Mouse (Mus musculus) left cerebral cortex, adult 18-20 months (tissue): Measurements from ENCODE around the gene Ppp1r9b. TPM values are rescaled to one million over a fixed set of nuclear protein-coding genes. Genes with fewer than 3 reads are reported as not detected.
A peak's percentile ranks its signal among the peaks of the same experiment; 100 is the strongest.

Source experiments
- DNase-seq, 2 experiments: peaks; one replicate each; pipeline ENCODE4 v3.0.0; 2021 to 2022; ENCODE audit warnings: low spot score in 2 of 2, mixed read lengths in 1 of 2
- total RNA-seq, 2 experiments: library from RNA; stranded (reverse); gene quantifications; 2 replicates each; pipeline ENCODE4 v1.2.3; 2021

Gene Ppp1r9b
- total RNA-seq, 2 experiments from 2014 or later = 737 to 747 TPM

DNA sequence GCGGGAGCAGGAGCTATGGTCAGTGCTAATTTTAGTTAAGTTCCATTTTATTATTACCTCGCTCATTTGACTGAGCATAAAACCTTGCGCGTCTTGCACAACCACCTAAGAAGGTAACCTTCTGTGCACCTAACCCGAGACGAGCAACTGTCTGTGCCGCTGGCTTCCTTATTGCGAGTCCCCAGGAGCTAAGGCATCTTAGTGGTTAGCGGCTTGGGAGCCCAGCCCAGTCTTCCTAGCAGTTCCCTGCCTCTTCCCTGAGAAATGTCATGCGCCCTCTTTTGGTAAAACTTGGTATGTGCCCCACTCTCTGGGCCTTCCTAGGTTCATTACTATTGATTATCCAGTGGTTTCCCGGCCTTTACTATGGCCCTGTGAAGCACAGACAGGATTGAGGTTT is 51.3 kb downstream of the Ppp1r9b start:
- DNase-seq = peak; percentile 86 to 91

DNA sequence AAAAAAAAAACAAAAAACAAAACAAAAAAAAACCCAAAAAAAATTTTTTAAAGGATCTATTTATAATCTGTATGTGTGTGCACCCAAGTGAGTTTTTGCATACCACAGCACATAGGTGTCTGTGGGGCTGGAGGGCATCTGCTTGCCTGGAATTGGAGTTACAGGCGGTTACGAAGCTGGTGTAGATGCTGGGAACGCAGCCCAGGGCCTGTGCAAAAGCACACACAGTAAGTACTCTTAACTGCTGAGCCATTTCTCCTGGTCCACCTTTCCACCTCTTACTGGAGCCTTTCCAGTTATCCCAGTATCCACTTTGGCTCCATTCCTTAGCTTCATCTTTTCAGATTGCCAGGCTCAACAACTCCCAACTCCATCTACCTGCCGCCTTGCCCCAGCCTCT is 52.2 kb downstream of the Ppp1r9b start:
- DNase-seq = no peak

- no peak for DNase-seq
These were observed 52.8 kb downstream of the Ppp1r9b start for GRCm38 (mm10) chr11:95043608-95044007.

DNA sequence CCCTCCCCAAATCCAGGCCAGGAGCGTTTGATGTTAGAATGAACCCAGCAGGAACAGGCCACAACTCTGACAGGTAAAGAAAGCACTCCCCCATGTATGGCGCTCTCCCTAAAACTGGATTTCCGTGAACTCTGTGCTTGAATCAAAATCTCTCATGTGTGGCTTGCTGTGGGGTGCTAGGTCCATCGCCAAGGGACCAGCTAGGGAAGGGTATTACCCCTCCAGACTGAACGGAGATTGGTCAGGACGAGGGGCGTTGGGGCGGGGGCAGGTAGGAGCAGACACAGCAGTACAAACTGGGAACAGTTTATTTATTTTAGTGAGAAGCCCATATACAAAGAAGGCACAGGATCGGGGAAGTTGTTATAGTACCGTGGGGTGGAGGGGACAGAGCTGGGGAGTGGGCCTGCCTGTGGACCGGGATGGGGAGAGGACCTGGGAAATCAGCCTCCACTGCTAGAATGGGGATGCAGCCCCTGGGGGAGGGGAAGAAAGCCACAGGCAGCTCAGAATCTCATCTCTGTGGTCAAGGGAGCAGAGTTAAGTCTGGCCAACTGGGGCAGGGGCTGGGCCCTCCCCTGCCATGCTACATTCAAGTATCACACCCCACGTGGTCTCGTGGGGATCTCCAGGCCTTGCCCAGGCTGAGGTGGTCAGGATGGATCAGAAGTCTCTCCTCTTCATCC is 53.5 kb downstream of the Ppp1r9b start:
- DNase-seq = no peak

DNA sequence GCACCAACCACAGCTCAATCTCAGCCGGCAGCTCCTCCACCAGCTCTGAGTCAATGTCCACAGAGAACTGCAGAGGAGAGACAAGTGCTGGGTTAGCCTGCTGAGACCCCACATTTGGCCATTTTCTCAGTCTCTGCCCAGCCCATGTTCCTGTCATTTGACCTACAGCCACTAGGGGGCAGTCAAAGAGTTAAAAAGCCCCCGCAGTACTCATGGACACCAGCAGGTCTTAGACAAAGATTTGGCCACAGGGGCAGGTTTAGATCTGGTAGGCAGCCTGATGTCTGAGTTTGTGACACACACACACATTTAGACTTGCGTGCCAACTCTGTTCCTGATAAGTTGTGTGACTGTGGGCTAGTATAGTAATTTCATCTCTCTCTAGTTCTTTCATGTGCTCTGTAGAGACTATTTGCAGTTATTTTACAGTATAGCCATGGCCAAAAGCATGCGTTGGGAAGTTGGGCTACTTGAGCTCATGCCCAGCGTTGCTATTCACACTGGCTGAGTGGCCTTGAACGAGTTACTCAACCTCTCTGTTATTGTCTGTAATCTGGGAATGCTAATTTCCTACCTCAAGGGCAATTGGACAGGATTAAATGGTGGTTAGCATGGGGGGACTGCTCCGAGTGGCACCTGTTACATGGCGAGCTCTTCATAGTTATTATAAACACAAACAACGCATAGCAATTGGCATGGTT is 56.3 kb downstream of the Ppp1r9b start:
- peak; percentile 39 to 46 for DNase-seq

- no peak for DNase-seq
These were observed 62.2 kb downstream of the Ppp1r9b start for GRCm38 (mm10) chr11:95053062-95053461.

Other genes with a start within 250 kb of the Ppp1r9b start
- gene Cdc34b, start 249.3 kb upstream of the Ppp1r9b start, total RNA-seq = under 1 TPM in 1 of 2 experiments, not detected in 1; 0.75 TPM
- gene Tmem92, start 208.3 kb upstream of the Ppp1r9b start, total RNA-seq = not detected
- gene Col1a1, start 54.8 kb upstream of the Ppp1r9b start, total RNA-seq = 10 to 100 TPM in 1 of 2 experiments, 1 to 10 TPM in 1; 8.8 to 11.2 TPM
- gene Hils1, start 23.4 kb upstream of the Ppp1r9b start, total RNA-seq = not detected
- not detected for gene Sgca, start 14.7 kb upstream of the Ppp1r9b start, total RNA-seq
- 10 to 100 TPM; 25.8 to 33.7 TPM for gene Samd14, start 18.8 kb downstream of the Ppp1r9b start, total RNA-seq
- 100 to 1,000 TPM; 116 to 128 TPM for gene Pdk2, start 50.3 kb downstream of the Ppp1r9b start, total RNA-seq
- 10 to 100 TPM; 17.2 to 19.3 TPM for gene Itga3, start 85.8 kb downstream of the Ppp1r9b start, total RNA-seq
- gene Dlx3, start 129.1 kb downstream of the Ppp1r9b start, total RNA-seq = not detected
- under 1 TPM; 0.19 to 0.21 TPM for gene Dlx4, start 155.2 kb downstream of the Ppp1r9b start, total RNA-seq